Comparison of ENCODE assay signal across 25 mouse cellular contexts in genomic region chr19:20508609-20509008, GRCm38 (mm10). TPM values are rescaled to one million over a fixed set of nuclear protein-coding genes. Genes with fewer than 3 reads are reported as not detected.
DNase-seq lines count a peak whose midpoint lies in the region; ATAC-seq lines count a peak whose summit lies in the region.
"Had no signal": no experiment of that assay in that cellular context is flagged by ENCODE, and none has a peak within 500 bp of the region (broad histone marks: within the 10 kb centered on the region; RNA-seq: fewer than 3 reads in every experiment).

No protein-coding gene starts in this region.

- H3K27ac ChIP-seq in lung, embryonic 15.5 days, result peak overlapping the region; percentile 5; the same call in 1 of the 2 replicates
- H3K27ac ChIP-seq: forebrain, embryonic 13.5 days; kidney, embryonic 15.5 days; liver, embryonic 14.5 days; neural tube, embryonic 13.5 days had no signal

- peaks cover 9% of the 10 kb centered on the region; the same call in 1 of the 2 replicates for H3K4me1 ChIP-seq in lung, embryonic 15.5 days
- H3K4me1 ChIP-seq: forebrain, embryonic 13.5 days; kidney, embryonic 15.5 days had no signal

- H3K9me3 ChIP-seq in lung, embryonic 15.5 days, result no peaks in the 10 kb centered on the region
- H3K9me3 ChIP-seq: forebrain, embryonic 13.5 days; kidney, embryonic 15.5 days; neural tube, embryonic 13.5 days had no signal

- ATAC-seq in lung, embryonic 15.5 days (ENCODE audit: borderline replicate concordance, extremely low read depth, low FRiP score, low TSS enrichment), result no peak
- ATAC-seq: forebrain, embryonic 13.5 days; hindbrain, embryonic 16.5 days had no signal

- H3K4me2 ChIP-seq in lung, embryonic 15.5 days, result no peak overlapping the region
- H3K4me2 ChIP-seq: forebrain, embryonic 13.5 days; heart, embryonic 11.5 days; kidney, embryonic 15.5 days; neural tube, embryonic 13.5 days had no signal

- peak; percentile 20 for DNase-seq in embryo, embryonic 10 days (ENCODE audit: low spot score)
- no peak for DNase-seq in embryo, embryonic 11 days
- no peak for DNase-seq in lung, postnatal 4 days
- DNase-seq in Muller cell, postnatal 12 days (ENCODE audit: inconsistent ontology term), result peak; percentile 90
- DNase-seq in retina, postnatal 1 day, result peak; percentile 76
- no peak for DNase-seq in urinary bladder, adult 2 months (ENCODE audit: low spot score)
- DNase-seq: adrenal gland, adult 8-10 months; cerebellum, adult 8-10 months; cerebellum, postnatal 25 days; gastrocnemius, postnatal 36 days; heart, adult 18-20 months; kidney, adult 18-20 months; kidney, postnatal 25 days; liver; right cerebral cortex, adult 18-20 months; spleen, adult 18-20 months; thymus, postnatal 4 days had no signal

- no peaks in the 10 kb centered on the region for H3K36me3 ChIP-seq in lung, embryonic 15.5 days
- H3K36me3 ChIP-seq: kidney, embryonic 15.5 days; neural tube, embryonic 13.5 days had no signal

- H3K4me3 ChIP-seq in lung, embryonic 15.5 days, result no peak overlapping the region
- H3K4me3 ChIP-seq: forebrain, embryonic 13.5 days; kidney, embryonic 15.5 days; neural tube, embryonic 13.5 days had no signal

- no peak overlapping the region for H3K9ac ChIP-seq in lung, embryonic 15.5 days
- H3K9ac ChIP-seq: forebrain, embryonic 13.5 days; kidney, embryonic 15.5 days; liver, embryonic 14.5 days; neural tube, embryonic 13.5 days had no signal

- 21% methylated on average over 4 of the region's 4 CpGs for WGBS in lung, embryonic 15.5 days

- H3K27me3 ChIP-seq in lung, embryonic 15.5 days, result no peaks in the 10 kb centered on the region
- H3K27me3 ChIP-seq: CH12.LX; forebrain, embryonic 13.5 days; kidney, embryonic 15.5 days; neural tube, embryonic 13.5 days had no signal

RNA-seq across cellular contexts. Expression of gene Aldh1a1, which starts 16.1 kb away (rescaled TPM):
- 29.0 and 29.5 TPM in 2 replicates for polyA plus RNA-seq in lung, embryonic 15.5 days (2015; fragmentation: Nextera tagmentation; extraction: Ambion mirVana)
- 51.9 and 56.5 TPM in 2 replicates for polyA plus RNA-seq in urinary bladder, adult 2 months (2012; rRNA removed)

Comparison
In these comparisons a context has a peak if more than half of its experiments do, and no peak if none do; other contexts are left out.
1. DNase-seq: peak in embryo, embryonic 10 days (single experiment), Muller cell, postnatal 12 days (single experiment) and retina, postnatal 1 day (single experiment); none in embryo, embryonic 11 days (single experiment), lung, postnatal 4 days (0 of 2) and urinary bladder, adult 2 months (single experiment).